Mouse (Mus musculus) forebrain, embryonic 11.5 days (tissue): ENCODE results near the gene Atp1a2. TPM values are rescaled to one million over a fixed set of nuclear protein-coding genes. Genes with fewer than 3 reads are reported as not detected.
A peak's percentile ranks its signal among the peaks of the same experiment; 100 is the strongest.

Experiments
- ATAC-seq: fragments of 200-750 bp; cut with Nextera tagmentation; replicated peaks from 2 replicates; pipeline ENCODE4 v1.8.0; 2017; ENCODE audit warnings: moderate TSS enrichment; ENCODE audit not compliant: low FRiP score
- DNase-seq: peaks from one replicate; pipeline ENCODE4 v3.0.0-alpha.2; 2017; ENCODE audit warnings: low spot score
- H3K27ac ChIP-seq: fragments of 300-500 bp; sonication (generic); 2 replicates; pipeline ENCODE4 v1.5.1; 2014; ENCODE audit warnings: low read depth, low read length
- H3K27me3 ChIP-seq: fragments of 300-500 bp; sonication (generic); 2 replicates; pipeline ENCODE4 v1.6.1; 2014; ENCODE audit warnings: mild to moderate bottlenecking, low read length, mixed read lengths; ENCODE audit not compliant: control insufficient read depth, insufficient read depth
- H3K36me3 ChIP-seq: fragments of 300-500 bp; sonication (generic); 2 replicates; pipeline ENCODE4 v1.6.1; 2014; ENCODE audit warnings: mild to moderate bottlenecking, low read length, moderate library complexity, mixed read lengths; ENCODE audit not compliant: control insufficient read depth, insufficient read depth
- H3K4me1 ChIP-seq: fragments of 300-500 bp; sonication (generic); replicated peaks from 2 replicates; pipeline ENCODE4 v1.6.1; 2014; ENCODE audit warnings: low read length, mixed read lengths; ENCODE audit not compliant: control insufficient read depth, insufficient read depth
- H3K4me2 ChIP-seq: fragments of 300-500 bp; sonication (generic); 2 replicates; pipeline ENCODE4 v1.6.1; 2014; ENCODE audit warnings: low read depth, mild to moderate bottlenecking, low read length, moderate library complexity, mixed read lengths; ENCODE audit not compliant: severe bottlenecking
- H3K4me3 ChIP-seq: fragments of 300-500 bp; sonication (generic); 2 replicates; pipeline ENCODE4 v1.5.1; 2014; ENCODE audit warnings: low read depth, low read length
- H3K9ac ChIP-seq: fragments of 300-500 bp; sonication (generic); 2 replicates; pipeline ENCODE4 v1.6.1; 2014; ENCODE audit warnings: low read length
- H3K9me3 ChIP-seq: fragments of 300-500 bp; sonication (generic); 2 replicates; pipeline ENCODE4 v1.6.1; 2016; ENCODE audit warnings: low read length, mixed read lengths; ENCODE audit not compliant: control insufficient read depth
- WGBS: fragments of 180-500 bp; shearing (Covaris S2); extraction: QIAGEN DNeasy Blood & Tissue Kit; methylation state at CpG from one replicate; pipeline ENCODE4 v1.1.7; 2014; 5-methylcytosine and 5-hydroxymethylcytosine counted together
- polyA plus RNA-seq: library from polyadenylated mRNA; unstranded; fragments of >200 nt; fragmentation: Nextera tagmentation; extraction: Ambion mirVana; gene quantifications from 2 replicates; pipeline ENCODE4 v1.2.1, GENCODE M21; 2014

Gene Atp1a2
- polyA plus RNA-seq, 1 experiment from 2014 or later: 1.5 TPM

DNA sequence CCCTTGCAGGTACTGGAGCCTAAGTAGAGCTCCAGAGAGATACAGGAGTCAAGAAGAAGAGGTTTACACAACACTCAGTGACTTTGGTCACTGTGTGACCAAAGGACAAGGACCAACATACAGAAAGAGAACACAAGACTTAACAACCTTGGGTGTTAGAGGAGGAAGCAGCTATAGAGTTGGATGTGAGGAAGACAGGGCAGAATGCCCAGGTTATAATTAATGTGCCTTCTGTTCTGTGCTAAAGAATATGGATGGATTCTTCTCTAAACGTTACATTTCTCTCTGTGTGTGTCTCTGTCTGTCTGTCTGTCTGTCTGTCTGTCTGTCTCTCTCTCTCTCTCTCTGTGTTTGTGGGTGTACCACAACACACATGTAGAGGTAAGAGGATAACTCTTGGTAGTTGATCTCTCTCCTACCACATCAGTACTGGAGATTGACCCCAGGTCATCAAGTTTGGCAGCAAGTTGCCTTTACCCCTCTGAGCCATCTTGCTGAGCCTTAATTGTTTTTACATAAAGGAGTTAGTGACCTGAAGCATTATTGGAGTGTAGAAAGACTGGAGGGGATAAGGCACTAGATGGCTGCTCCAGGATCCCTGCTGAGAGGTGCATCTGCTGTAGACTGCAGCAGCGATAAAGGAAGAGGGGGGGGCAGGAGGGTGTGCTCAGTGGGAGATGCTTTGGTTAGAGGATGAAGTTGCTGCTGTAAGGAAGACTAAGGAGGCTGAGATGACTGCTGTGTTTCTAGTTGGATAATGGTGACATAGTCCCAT, 39.7 kb upstream of the Atp1a2 start:
- ATAC-seq (no peak), DNase-seq (no peak)
- Histone ChIP-seq H3K36me3 (no peaks in the 10 kb centered on the region), H3K9me3 (no peaks in the 10 kb centered on the region), H3K4me3 (no peak overlapping the region), H3K4me2 (no peak overlapping the region), H3K9ac (no peak overlapping the region), H3K27ac (no peak overlapping the region), H3K27me3 (peaks cover 3% of the 10 kb centered on the region), H3K4me1 (peaks cover 12% of the 10 kb centered on the region; the same call in 1 of the 2 replicates)
- 35% methylated on average over 2 of the region's 2 CpGs for WGBS

GRCm38 (mm10) chr1:172335804-172336203, 37.9 kb upstream of the Atp1a2 start:
- DNase-seq (no peak), ATAC-seq (no peak)
- Histone ChIP-seq H3K4me1 (peaks cover 5% of the 10 kb centered on the region; the same call in 1 of the 2 replicates), H3K4me2 (no peak overlapping the region), H3K36me3 (no peaks in the 10 kb centered on the region), H3K9me3 (no peaks in the 10 kb centered on the region), H3K27me3 (no peaks in the 10 kb centered on the region; the same call in 1 of the 2 replicates), H3K4me3 (no peak overlapping the region), H3K9ac (no peak overlapping the region), H3K27ac (no peak overlapping the region)
- 81% methylated on average over 15 of the region's 15 CpGs for WGBS

DNA sequence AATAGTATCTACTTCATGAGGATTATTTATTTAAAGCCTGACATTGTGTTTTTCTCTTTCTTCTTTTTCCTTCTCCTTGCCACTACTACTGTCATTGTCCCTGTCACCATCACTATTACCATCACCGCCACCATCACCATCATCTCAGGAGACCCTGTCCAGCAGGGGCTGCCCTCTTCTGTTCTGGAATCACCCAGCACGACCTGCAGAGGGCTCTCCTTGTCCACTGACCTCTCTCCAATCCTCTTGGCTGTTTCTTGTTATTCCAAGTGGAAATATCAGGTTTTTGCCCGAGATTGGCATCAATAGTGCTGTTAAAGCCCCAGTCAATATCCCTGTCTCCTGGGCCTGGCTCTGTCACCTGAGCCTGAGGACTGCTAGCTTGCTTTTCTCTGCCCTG, 35.6 kb upstream of the Atp1a2 start:
- Histone ChIP-seq H3K9me3 (no peaks in the 10 kb centered on the region), H3K4me1 (peaks cover 3% of the 10 kb centered on the region; the same call in 1 of the 2 replicates), H3K9ac (no peak overlapping the region), H3K4me2 (no peak overlapping the region), H3K27ac (no peak overlapping the region), H3K4me3 (no peak overlapping the region), H3K36me3 (no peaks in the 10 kb centered on the region), H3K27me3 (no peaks in the 10 kb centered on the region)
- DNase-seq: no peak
- peak; percentile 47; the same call in 1 of the 2 replicates for ATAC-seq
- 16% methylated on average over 3 of the region's 3 CpGs for WGBS

DNA sequence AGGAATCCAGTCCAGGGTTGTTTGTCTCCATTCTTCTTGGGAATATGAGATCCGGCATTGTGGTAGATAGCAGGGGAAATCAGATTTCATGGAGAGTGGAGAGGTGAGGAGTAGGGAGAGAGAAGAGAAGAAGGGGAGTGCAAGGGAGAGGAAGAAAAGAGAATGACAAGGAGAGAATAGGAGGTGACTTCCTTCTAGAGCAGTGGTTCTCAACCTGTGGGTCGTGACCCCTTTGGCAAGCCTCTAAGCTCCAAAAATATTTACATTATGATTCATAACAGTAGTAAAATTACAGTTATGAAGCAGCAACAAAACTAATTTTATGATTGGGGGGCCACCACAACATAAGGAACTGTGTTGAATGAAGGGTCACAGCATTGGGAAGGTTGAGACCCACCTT, 35.1 kb upstream of the Atp1a2 start:
- peaks cover 3% of the 10 kb centered on the region; the same call in 1 of the 2 replicates for H3K4me1 ChIP-seq
- H3K9me3 ChIP-seq: no peaks in the 10 kb centered on the region
- DNase-seq: no peak
- no peak overlapping the region for H3K4me2 ChIP-seq
- H3K27me3 ChIP-seq: no peaks in the 10 kb centered on the region
- no peak overlapping the region for H3K9ac ChIP-seq
- no peaks in the 10 kb centered on the region for H3K36me3 ChIP-seq
- ATAC-seq: no peak
- 91% methylated on average over 2 of the region's 2 CpGs for WGBS
- H3K27ac ChIP-seq: no peak overlapping the region
- no peak overlapping the region for H3K4me3 ChIP-seq

- DNase-seq (no peak), ATAC-seq (no peak)
- H3K9ac ChIP-seq: no peak overlapping the region
- no peaks in the 10 kb centered on the region for H3K9me3 ChIP-seq
- no peak overlapping the region for H3K4me3 ChIP-seq
- H3K36me3 ChIP-seq: no peaks in the 10 kb centered on the region
- H3K27me3 ChIP-seq: peaks cover 4% of the 10 kb centered on the region; the same call in 1 of the 2 replicates
- H3K27ac ChIP-seq: no peak overlapping the region
- peaks cover 3% of the 10 kb centered on the region; the same call in 1 of the 2 replicates for H3K4me1 ChIP-seq
- no peak overlapping the region for H3K4me2 ChIP-seq
- WGBS: 71% methylated on average over 8 of the region's 8 CpGs
Observed at GRCm38 (mm10) chr1:172331422-172331947, 33.6 kb upstream of the Atp1a2 start.

DNA sequence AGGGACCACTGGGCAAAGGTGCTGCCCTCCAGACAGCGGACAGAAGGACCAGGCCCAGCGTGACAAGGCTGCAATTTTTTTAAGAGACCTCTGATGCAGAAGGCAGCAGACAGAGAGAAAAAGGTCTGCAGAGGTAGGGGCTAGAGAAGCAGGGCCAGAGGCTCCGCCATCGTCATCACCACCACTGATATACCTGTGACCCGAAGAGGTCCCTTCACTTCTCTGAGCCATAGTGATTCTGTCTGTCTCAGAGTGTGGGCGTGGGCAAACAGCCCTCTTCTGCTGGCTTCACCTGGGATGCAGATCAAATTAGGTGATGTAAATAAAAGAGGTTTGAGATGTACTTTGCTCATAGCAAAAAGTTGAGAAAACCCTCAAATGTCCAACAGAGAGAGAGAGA, 31.8 kb upstream of the Atp1a2 start:
- no peak overlapping the region for H3K4me3 ChIP-seq
- peaks cover 16% of the 10 kb centered on the region for H3K27me3 ChIP-seq
- ATAC-seq (no peak), DNase-seq (no peak)
- H3K9me3 ChIP-seq: no peaks in the 10 kb centered on the region
- WGBS: 76% methylated on average over 6 of the region's 6 CpGs
- H3K27ac ChIP-seq: no peak overlapping the region
- no peak overlapping the region for H3K9ac ChIP-seq
- peaks cover 9% of the 10 kb centered on the region for H3K4me1 ChIP-seq
- peak overlapping the region; percentile 12; the same call in 1 of the 2 replicates for H3K4me2 ChIP-seq
- H3K36me3 ChIP-seq: no peaks in the 10 kb centered on the region

DNA sequence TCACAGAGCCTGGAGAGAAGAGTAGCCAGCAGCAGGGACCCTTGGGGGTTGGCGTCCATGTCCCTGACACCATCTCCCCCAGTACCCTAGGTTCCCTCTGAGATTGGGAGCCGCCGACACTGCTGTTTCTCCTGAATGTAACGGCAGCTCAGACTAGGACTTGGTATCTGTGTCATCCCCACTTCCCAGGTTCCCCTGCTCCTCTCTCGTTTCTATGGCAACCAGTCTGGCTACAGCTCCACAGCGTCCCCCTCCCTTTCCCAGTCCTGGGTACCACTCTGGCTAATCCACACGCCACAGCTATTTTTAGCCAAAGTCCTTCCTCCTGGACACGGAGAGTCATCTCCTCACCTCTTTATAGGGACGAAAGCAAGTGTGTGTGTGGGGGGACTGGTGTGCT, 31.3 kb upstream of the Atp1a2 start, which contains the start of gene Kcnj9:
Kcnj9 (minus strand) TSS at position 188 of the 400 bp plus-strand sequence.
- Histone ChIP-seq H3K27ac (no peak within 1 kb of the TSS), H3K4me2 (peak within 1 kb of the TSS; percentile 26), H3K9me3 (no peaks in the 10 kb centered on the region), H3K4me3 (peak within 1 kb of the TSS; percentile 9; the same call in 1 of the 2 replicates), H3K27me3 (peaks cover 16% of the 10 kb centered on the region), H3K9ac (peak within 1 kb of the TSS; percentile 31), H3K4me1 (peaks cover 9% of the 10 kb centered on the region), H3K36me3 (no peaks in the 10 kb centered on the region)
- ATAC-seq (peak; percentile 67), DNase-seq (no peak)
- WGBS: 24% methylated on average over 9 of the region's 9 CpGs

DNA sequence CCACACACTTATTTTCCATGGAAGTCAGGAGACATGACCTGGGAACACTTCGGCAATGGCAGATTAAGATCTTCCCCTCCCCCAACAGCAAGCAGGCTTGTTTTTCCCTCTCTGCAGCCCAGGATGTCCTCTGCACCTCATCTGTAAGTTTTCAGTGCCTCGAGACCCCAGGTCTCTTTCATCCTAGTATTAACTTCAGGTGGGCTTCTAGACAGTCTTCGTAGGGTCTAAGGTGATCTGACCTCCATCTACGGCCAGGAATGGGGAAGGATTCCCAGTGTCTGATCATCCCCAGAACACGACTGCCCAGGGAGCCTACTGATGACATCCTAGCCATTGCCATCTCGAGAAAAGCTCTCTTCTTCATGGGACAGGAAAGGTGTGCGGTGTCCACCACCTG, 30.6 kb upstream of the Atp1a2 start:
- ATAC-seq: no peak
- Histone ChIP-seq H3K4me2 (peak overlapping the region; percentile 26; the same call in 1 of the 2 replicates), H3K4me3 (no peak overlapping the region), H3K9ac (peak overlapping the region; percentile 31; the same call in 1 of the 2 replicates), H3K27me3 (peaks cover 16% of the 10 kb centered on the region), H3K27ac (no peak overlapping the region), H3K4me1 (peaks cover 9% of the 10 kb centered on the region), H3K9me3 (no peaks in the 10 kb centered on the region), H3K36me3 (no peaks in the 10 kb centered on the region)
- DNase-seq: no peak
- 80% methylated on average over 7 of the region's 7 CpGs for WGBS
